Mouse (Mus musculus): Measurements from ENCODE around the gene Mlec.
"Not testable (repeated sequence)": the region's sequence is repeated elsewhere in the genome, so short reads cannot be mapped to it uniquely, and the experiment has no call there.

The Mlec gene

DNA sequence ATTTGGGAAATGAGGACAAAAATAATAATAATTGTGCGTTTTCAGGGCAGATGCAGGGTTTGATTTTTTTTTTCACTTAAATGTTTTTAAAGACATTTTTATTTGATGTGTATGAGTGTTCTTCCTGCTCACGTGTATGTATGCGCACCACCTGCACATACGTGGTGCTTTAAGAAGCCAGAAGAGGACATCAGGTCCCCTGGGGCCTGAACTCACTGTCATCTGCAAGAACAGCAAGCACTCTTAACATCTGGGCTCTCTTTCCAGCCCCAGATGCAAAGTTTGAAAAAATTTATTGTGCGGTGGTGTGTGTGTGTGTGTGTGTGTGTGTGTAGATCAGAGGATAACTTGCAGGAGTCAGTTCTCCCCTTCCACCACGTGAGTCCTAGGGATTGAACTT is 19.9 kb upstream of the Mlec start:
- no peak for DNase-seq

DNA sequence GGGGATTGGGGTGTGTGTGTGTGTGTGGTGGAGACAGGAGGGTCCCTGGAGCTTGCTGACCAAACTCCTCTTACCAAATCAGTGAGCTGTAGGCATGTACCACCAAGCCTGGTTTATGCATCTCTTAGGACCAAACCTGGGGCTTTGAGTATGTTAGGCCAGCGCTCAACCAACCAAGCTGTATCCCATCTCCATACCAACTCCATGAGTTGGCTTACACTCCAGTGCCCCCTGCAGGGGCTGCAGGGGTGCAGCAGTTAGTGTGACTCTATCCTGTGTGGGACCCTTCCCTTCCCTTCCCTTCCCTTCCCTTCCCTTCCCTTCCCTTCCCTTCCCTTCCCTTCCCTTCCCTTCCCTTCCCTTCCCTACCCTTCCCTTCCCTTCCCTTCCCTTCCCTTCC is 16.6 kb upstream of the Mlec start:
- DNase-seq: no peak

DNA sequence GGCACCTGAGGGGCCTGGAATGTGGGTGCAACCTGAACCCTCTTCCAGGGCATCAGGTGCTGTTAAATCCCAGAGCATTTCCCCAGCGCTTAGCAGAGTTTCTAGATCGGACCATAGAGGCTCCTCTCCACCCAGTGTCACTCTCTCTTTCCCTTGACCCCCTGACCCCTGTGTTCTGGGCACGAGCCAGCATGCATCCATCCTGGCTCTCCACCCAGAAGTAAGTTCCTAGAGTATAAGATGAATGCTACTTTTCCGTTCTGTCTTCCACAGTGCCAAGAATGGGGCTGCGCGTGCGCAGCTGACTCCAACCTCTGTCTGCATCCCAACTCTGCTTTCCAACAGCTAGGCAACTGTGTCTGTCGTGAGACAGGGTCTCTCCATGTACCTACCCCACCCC is 12.2 kb upstream of the Mlec start:
- no peak for DNase-seq

DNA sequence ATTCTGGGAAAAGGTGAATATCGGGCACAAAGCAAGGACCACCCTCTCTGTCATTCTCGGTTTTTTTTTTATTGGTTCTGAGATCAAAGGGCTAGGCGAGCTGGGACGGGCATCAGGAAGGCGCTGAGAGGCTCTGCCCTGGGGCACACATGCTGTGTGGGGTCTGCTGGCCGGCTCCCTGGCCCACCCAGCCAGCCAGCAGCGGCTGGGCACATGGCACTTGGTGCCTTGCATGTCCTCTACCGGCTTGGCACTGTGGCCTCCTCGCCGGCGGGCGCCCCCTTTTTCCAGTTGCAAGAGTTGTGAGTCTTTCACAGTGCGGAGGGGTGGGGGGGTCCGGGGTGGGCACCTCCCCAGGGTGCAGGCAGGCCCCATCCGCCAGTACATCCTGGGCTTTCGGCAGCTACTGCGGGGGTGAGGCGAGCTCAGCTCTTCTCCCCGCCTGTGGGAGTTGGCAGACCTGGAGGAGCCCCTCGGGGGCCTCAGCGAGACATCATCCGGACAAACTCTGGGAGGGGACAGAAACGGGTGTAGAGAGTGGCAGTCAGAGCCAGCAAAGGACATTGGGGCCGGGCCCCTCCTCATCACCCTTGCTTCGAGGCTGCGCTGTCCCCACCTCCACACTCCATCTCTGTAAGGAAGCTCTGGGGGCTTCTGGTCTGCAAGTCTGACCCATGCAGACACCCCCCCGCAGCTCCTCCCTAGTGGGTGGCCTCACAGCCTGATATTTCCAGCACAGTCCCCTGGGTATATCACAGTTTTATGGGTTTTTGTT is 10.8 kb upstream of the Mlec start:
- peak; percentile 28 for DNase-seq

DNA sequence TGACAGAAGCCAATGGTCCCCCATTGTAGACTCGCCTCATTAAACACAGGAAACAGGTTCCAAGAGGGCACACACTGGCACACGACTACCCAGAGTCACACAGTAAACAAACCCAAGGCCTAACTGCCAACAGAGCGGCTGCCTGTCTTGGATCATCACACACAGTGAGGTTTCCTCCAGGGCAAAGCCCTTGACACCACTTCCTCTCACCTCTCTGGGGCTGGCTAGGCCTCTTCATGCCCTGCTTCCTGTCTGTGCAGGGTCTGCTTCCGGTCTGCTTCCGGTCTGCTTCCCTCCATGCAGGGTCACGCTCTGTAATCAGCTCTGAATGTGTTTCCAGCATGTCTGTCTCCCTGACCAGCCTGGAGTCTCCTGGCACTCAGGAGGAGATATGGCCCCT is 9.4 kb upstream of the Mlec start:
- DNase-seq: no peak

DNA sequence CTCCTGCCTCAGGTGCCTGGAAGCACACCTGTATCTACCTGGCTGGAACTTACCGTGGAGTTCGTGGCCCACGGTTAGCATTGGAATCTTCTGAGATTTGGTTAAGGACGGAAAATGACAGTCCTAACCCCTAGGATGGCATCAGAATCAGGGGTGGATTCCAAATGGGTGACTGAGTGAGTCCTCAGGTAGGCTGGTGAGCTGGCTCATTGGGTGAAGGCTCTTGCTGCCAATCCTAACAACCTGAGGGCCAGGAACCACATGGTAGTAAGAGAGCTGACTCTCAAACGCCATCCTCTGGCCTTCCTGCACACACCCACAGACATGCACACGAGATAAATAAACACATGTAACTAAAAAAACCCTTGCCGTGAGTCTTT is 8.8 kb upstream of the Mlec start:
- DNase-seq: no peak

DNA sequence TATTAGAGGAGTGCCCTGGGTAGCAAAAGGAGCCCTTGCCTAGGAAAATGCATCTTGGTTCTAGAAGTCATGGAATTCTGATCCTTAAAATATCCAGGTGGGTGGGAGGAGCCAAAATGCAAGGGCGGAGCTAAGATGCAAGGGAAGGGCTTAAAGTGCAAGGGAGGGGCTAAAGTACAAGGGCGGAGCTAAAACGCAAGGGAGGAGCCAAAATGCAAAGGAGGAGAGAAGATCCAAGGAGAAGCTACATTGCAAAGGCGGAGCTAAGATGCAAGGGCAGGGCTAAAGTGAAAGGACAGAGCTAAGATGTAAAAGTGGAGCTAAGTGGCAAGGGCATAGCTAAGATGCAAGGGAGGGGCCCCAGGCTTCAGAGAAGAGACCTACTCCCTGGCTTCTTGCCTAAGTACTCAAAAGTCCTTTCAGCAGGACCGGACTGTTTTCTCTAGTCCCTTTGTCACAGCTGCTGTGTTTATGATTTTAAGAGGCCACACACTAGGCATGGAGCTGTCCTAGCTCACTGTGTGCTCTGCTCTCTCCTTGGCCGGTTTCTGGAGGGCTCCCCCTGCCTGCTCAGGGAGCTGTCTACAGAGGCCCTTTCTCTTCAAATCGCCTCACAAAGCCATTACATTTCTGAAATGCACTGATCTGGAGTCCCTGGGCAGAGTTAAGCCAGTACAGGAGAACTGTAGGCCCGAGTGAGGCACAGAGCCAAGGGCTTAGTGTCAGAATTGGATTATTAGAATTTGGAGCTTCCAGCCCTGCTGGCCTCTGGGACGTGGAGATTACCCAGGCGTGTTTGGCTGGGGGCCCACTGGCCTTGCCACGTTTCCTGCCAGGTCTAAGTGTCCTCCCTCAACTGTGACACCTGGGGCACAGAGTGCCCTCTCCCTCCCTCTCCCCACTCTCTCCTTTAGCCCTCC is 8.2 kb upstream of the Mlec start:
- peak; percentile 74 for DNase-seq

DNA sequence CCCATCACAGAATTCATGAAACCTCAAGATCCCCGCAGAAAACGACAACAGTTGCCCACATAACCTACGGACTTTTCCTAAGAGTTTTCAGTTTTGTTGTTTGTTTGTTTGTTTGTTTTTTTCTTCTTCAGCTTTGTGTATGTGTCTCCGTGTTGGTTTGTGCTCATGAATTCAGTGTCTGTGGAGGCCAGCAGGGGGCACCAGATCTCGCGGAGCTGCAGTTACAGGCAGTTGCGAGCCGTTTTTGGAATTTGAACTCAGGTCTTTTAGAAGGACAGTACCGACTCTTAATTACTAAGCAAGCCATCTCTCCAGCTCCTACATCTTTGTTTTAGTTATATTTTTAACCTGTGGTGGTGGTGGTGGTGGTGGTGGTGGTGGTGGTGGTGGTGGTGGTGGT is 7.4 kb upstream of the Mlec start:
- no peak for DNase-seq

DNA sequence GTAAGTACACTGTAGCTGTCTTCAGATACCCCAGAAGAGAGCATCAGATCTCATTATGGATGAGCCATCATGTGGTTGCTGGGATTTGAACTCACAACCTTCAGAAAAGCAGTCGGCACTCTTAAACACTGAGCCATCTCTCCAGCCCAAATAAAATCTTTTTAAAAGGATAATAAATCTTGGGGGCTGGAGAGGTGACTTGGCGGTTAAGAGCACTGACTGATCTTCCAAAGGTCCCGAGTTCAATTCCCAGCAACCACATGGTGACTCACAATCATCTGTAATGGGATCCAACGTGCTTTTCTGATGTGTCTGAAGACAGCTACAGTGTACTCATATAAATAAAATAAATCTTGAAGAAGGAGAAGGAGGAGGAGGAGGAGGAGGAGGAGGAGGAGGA is 6.5 kb upstream of the Mlec start:
- not testable (repeated sequence) for DNase-seq

DNA sequence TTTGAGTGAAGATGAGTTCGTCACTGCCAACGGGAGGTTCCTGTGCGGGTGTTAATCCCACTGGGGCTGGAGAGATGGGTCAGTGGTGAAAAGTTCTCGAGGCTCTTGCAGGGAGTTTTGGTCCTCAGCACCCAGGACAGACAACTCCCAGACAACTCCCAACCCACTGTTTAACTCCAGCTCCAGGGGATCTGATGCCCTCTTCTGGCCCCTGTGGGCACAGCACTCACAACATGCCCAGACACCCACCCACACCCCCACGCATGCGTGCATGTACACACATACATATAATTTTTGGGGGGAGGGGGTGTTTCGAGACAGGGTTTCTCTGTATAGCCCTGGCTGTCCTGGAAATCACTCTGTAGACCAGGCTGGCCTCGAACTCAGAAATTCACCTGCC is 5.6 kb upstream of the Mlec start:
- DNase-seq: peak; percentile 66

DNA sequence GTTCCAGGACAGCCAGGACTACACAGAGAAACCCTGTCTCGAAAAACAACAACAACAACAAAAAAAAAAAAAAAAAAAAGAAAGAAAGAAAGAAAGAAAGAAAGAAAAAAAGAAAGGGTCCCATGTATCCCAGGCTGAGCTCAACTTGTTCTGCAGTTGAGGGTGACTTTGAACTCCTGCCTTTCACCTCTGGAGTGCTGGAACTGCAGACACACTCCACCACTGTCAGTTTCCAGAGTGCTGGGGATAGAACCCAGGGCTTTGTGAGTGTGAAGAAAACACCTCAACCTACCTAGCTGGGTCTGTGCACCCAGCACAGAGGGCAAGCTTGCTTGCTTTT is 3.9 kb upstream of the Mlec start:
- DNase-seq: not testable (repeated sequence)

DNA sequence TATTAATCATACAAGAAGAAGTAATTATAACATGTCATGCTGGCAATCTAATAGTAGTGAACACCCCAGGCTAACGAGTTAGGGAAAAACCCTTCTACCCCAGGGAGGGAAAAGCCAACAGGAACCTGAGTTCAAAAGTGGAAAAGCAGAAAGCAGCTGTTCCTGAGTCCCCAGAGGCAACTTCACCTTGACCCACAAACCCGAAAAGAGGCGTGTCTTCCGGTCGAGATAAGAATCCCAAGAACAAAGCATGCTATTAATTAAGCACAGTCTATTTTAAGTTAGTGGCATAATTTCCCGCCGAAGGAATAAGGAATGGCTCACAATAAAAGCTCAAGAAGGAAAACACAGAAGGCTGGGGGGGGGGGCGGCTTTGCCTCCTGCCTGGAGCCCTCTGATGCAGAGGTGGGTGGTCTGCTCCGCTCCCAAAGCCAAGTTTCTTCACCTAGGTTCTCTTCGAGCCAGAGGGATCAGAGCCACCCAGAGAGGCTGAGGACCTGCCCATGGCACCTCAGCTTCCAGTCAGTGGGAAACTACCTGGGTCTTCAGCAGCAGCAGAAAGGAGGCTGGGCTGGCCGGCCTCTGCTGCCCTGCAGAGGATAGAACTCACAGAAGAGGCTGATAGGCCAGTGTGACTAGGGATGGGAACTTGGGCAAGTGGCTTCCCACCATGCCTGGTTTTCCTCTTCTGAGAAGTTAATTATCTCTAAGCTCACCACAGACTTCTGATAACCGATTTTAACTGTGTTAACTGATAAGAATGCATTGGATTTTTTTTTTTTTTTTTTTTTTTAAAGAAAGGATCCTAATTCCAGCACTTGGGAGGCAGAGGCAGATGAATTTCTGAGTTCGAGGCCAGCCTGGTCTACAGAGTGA is 3.3 kb upstream of the Mlec start:
- DNase-seq: no peak

DNA sequence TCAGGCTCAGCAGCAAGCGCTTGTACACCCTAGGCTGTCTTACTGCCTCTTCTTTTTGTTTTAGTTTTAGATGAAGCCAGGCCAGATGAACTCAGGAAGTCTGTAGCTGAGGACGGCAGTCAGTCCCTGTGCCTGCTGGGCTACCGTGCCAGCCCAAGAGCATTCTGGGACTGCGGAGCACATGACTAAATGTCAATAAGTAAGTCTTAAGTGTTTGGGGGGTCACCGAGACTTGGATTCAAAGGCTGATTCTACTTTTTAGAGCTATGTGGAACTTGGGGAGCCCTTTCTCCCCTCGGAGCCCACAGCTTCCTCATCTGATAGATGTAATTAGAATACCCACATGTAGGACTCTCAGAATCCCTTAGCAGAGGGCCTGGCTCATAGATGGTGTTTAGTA is 2.7 kb upstream of the Mlec start:
- DNase-seq: no peak

DNA sequence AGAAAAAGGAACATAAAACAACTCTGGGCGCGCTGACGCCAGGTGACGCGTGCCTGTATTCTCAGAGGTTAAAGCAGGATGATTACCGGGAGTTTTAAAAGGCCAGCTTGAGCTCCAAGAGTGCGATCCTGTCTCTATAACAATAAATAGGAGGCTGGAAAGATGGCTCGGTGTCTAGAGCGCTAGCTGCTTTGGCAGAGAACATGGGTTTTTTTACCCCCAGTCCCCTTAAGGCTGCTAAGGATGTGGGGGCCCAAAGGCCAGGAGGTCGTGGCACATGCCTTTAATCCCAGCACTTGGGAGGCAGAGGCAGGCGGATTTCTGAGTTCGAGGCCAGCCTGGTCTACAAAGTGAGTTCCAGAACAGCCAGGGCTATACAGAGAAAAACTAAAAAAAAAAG is 1.2 kb upstream of the Mlec start:
- DNase-seq: no peak

DNA sequence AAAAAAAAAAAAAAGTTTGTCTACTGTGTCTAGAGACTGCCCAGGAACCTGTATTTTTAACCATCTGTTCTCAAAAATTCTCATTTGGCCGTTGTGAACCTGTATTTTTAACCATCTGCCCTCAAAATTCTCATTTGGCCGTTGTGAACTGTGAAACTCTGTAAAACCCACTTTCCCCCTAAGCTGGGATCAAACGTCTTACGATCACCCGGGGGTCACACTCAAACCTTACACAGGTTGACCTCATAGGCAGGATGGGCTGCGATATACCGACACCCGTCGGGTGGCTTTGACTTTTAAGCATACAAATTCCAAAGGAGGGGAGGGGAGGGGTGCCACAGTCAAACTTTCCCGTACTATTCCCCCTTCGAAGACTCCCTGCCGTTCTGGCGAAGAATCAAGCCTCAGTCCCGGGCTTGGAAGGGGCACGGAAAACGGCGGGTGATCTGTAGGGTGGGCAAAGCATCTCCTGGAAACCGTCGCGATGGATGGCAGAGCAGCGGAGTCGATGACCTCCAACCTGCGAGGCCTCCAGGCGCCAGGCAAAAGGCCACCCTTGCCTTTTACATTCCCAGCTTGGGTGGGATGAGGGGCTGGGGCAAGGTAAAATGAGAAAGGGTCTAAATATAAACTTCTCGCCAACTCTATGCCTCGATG is 918 bp downstream of the Mlec start:
- peak; percentile 75 for DNase-seq

DNA sequence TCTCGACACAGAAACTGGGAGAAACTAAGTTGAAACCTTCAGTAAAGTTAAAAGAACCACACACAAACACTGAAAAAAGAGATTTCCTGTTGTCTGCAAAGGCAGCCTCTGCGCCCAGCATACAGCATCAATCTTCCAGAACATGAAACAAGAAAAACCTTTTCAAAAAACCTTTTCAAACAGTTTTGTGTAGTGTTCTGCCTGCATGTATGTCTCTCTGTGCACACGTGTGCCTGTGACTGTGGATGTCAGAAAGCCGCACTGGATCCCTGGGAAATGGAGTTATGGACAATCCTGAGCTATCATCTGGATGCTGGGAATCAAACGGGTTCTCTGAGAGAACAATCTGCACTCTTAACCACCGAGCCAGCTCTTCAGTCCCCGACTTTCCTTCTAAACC is 1.6 kb downstream of the Mlec start:
- no peak for DNase-seq

DNA sequence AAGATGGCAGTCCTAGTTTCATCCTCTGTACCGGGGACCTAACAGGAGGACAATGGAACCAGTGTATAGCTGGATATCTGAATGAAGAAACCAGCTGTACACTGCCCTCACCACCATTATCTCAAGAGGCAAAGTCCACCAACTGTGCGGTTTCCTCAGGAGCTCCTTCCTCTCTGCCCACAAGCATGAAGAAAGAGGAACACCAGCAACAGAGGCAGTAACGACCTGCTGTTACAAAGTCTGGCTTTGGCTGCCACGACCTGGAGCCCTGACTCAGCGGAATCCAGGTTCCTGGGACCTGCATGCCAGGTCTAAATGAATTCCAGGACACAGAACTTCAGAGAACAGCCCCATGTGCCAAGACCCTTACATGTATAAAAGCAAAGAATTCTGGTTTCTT is 2.1 kb downstream of the Mlec start:
- DNase-seq: no peak

DNA sequence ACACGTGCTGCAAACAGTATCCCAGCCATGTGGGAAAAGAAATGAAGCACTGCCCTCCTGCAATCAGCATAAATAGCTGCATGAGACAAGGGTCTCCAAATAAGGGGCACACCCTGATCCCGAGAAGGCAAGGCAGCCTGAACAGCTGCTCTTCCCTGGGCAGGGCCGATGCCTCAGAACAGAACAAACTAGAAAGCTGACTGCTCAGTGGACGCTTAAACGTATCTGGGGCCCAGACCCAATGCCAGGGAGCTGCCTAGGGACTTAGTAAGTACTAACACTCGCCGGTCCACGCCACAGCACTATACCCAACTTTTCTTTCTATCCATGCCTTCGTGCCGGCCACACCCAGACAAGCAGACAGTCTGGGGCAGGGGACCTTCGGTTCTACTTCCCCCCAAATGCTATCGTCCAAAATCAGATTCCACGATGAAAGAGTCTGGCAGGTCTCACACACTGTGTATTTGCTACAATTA is 2.8 kb downstream of the Mlec start:
- no peak for DNase-seq

DNA sequence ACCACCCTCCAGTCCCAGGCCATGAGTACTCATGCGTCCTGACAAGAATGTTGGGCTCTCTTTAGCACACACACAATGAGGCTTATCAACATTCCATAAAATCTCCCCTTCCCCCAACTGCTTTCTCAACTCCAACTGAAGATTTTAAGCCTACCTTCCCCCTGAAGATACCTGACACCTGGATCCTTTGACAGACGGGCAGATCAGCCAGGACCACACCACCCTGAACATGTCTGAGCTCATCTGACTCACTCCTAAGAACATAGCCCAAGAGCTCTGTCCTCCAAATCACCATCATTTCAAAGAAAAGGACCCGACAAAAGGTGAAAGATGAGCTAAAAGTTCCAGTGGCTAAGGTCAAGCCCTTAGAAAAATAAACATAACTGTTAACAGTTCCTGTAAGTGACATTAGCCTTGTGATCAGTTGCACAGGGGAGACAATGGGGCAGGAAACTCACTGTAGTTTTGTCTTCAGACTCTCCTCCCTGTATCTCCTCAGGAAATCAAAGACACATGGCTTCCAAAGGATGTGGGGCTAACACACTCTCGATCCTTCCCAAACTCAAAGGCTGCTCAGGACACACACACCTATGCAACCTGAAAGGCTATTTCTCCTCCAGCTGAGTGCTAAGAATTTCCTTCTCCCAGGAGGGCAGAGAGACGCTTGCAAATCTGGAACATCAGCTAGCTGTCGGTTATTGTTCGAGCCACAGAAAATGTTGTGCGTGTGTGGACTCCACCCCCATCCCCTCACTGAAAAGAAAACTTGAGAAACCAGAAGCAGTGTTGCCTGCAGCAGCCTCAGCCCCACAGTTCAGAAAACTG is 5.6 kb downstream of the Mlec start:
- no peak for DNase-seq

DNA sequence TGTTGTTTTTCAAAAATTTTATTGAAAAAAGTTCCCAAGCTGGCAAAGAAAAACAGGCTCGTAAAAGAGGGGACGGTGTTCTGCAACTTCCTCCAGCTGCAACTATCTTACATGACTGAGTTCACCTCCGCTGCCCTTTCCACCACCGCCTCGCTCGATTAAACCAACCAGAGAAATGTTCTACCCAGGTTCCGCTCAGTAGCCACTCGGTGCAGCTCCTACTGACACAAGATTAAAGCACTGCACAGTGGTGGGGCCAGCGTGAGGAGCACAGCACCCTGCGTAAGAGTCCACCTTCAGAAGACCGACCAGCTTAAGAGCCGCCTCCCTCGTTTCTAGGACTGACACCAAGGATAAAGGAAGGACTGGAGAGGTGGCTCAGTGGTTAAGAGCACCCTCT is 6.5 kb downstream of the Mlec start:
- no peak for DNase-seq

DNA sequence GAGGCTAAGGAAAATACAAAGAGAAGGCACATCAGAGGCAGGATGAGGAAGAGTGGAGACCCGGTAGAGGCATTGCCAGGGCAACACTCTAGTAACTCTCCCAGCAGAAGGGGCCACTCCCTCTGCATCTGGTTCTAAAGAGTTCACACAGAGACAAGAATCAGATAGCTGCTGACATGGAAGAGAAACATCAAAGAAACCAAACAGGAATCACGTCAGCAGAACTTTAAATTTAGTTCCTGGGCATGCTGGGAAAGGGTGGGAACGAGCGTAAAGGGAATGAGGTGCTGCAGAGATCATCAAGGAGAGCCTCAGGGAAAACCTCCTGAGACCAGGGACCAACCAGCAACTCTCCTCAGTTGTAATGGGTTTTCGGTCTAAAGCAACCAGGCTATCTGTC is 7.0 kb downstream of the Mlec start:
- no peak for DNase-seq
